Mouse (Mus musculus) cerebellum, adult 2 months (tissue): Measurements from ENCODE around the gene Tjp2.

Experiments used
- CTCF ChIP-seq: fragments of 200-500 bp; IDR thresholded peaks from 2 replicates; pipeline ENCODE4 v1.5.1; 2011; ENCODE audit warnings: low read depth, mild to moderate bottlenecking, control low read depth, low read length, moderate library complexity, borderline replicate concordance; ENCODE audit not compliant: insufficient read depth
- POLR2A ChIP-seq: fragments of 200-500 bp; IDR thresholded peaks from 2 replicates; pipeline ENCODE4 v1.6.1; 2011; ENCODE audit warnings: low read length, control low read depth, borderline replicate concordance; ENCODE audit not compliant: insufficient read depth

DNA sequence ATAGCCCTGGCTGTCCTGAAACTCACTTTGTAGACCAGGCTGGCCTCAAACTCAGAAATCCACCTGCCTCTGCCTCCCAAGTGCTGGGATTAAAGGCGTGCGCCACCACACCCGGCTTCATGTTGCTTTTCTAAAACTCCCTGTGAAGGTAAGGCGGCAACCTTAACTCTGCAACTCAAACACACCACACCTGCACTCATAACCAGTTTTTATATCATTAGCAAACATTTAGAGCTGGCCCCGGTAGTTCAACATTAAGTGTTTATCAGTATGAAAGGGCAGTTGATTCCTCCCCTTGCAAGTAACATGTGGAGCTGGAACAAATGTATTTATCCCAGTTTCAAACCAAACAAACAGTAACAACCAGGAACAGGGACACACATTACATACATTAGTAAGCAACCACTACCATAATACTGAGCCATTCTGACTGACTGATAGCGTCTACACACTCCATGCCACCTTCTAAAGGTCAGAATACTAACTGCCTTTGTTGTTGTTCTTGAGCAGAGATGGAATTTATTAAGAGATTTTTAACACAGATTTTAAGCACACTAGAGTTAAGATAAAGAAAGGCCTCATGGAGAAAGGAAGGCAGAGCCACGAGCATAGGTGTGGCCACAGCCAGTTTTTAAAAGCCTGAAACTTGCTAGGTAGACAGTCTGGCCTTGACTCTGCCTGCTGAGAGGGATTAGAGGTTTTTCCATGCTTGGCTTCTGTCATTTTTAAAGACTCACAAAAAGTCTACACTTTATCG, 101.1 kb downstream of the Tjp2 start:
- TF ChIP-seq POLR2A: no peak
- no peak for TF ChIP-seq CTCF
